Mouse (Mus musculus): ENCODE results near the gene Sh3gl1. TPM values are rescaled to one million over a fixed set of nuclear protein-coding genes. Genes with fewer than 3 reads are reported as not detected.
A peak's percentile ranks its signal among the peaks of the same experiment; 100 is the strongest.

The Sh3gl1 gene
- polyA plus RNA-seq, 1 experiment, result 78.2 TPM

DNA sequence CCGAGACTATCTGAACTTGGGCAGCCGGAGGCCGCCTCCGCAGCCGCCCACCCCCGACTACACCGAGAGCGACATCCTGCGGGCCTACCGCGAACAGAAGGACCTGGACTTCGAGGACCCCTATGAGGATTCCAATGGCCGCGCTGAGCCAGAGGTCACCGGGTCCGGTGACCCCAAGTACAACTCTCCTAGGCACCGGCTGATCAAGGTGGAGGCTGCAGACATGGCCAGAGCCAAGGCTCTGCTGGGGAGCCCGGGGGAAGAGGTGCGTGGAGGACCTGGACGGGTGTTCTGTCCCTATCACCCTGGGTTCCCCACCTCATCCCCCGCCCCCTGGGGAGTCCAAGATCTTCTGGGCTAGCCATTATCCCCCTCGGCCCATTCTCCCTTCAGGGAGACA lies 65.0 kb downstream of the Sh3gl1 start:
- H3K27ac ChIP-seq (ENCODE audit: insufficient read depth, low read depth, low read length), result no peak overlapping the region
- TF ChIP-seq CTCF (IDR thresholded peaks at IDR 0.05; ENCODE audit: extremely low read depth, insufficient read length, insufficient replicate concordance, low read depth, low read length) (no peak), POLR2A (IDR thresholded peaks at IDR 0.05; ENCODE audit: low read depth, low read length) (no peak)
- peaks cover 13% of the 10 kb centered on the region; the same call in 1 of the 2 replicates for H3K36me3 ChIP-seq (ENCODE audit: control insufficient read depth, insufficient read depth, low read length)
- H3K27me3 ChIP-seq (ENCODE audit: control insufficient read depth, insufficient read depth, low read length), result peaks cover 21% of the 10 kb centered on the region
- H3K4me3 ChIP-seq (ENCODE audit: low read depth, low read length), result no peak overlapping the region
- 61% methylated on average over 22 of the region's 22 CpGs for WGBS
- H3K4me1 ChIP-seq (ENCODE audit: control insufficient read depth, insufficient read depth, insufficient read length, low read length), result peaks cover 9% of the 10 kb centered on the region

DNA sequence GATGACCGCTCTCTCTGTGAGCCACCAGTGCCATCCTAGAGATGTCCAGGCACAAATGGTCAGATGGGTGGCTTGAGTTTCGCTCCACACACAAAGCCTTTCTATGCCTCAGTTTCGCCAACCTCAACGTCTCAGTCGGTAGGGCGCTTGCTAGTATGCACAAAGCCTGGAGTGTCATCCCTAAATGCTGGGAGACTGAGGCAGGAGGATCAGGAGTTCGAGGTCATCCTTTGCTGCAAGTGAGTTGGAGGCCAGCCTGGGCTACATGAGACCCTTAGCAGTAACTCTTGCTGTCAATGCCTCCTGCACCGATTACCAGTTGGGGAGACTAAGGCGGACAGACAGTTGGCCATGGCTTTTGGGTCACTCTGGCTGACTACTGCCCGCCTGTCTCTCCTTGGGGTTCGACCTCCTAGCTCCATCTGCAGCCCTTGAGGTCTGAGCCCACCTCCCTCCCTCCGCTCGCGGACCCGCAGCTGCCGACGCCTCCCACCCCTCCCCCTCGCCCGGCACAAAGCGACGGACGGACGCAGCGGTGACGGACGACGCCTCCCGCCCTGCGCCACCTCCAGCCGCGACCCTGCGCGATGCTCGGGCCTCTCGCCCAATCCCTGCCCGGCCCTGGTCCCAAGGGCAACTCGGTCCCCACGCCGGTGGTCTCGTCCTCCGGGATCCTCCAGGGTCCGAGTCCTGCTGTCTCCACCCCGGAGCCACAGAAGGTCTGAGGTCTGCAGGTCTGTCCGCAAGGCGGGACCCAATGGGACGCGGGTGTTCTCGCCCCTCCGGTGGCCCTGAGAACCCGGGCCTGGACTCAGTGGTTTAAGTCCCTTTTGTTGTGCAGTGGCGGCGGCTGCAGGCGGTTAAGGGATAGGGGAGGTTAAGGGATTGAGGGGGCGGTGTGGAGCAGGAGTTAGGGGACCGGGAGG lies 66.2 kb downstream of the Sh3gl1 start, which contains the start of gene Shd:
TSS of gene Shd (plus strand) at position 502 of the 926 bp plus-strand sequence.
- 10% methylated on average over 55 of the region's 55 CpGs for WGBS
- H3K27ac ChIP-seq (ENCODE audit: insufficient read depth, low read depth, low read length), result no peak within 1 kb of the TSS
- no peak for TF ChIP-seq CTCF (IDR thresholded peaks at IDR 0.05; ENCODE audit: extremely low read depth, insufficient read length, insufficient replicate concordance, low read depth, low read length)
- TF ChIP-seq POLR2A (IDR thresholded peaks at IDR 0.05; ENCODE audit: low read depth, low read length), result no peak

DNA sequence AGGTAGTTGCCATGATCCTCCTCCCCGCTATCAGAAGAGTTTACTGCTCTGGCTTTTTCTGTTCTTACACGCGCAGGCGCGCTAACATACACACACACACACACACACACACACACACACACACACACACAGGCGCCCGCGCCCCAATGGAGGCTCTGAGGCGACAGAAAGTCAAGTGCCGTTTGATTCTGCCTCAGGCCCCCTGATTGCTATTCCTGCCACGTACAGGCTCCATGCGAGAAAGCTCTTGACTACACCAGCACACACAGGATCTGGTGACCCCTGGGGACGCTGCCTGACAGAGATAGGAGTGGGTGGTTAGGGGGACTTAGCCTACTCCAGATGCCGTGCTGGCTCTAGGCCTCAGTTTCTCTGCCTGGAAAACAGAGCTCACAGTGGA lies 66.9 kb downstream of the Sh3gl1 start:
- H3K36me3 ChIP-seq (ENCODE audit: control insufficient read depth, insufficient read depth, low read length), result peaks cover 28% of the 10 kb centered on the region
- 34% methylated on average over 14 of the region's 14 CpGs for WGBS
- TF ChIP-seq POLR2A (IDR thresholded peaks at IDR 0.05; ENCODE audit: low read depth, low read length) (no peak), CTCF (IDR thresholded peaks at IDR 0.05; ENCODE audit: extremely low read depth, insufficient read length, insufficient replicate concordance, low read depth, low read length) (no peak)
- peaks cover 4% of the 10 kb centered on the region; the same call in 1 of the 2 replicates for H3K4me1 ChIP-seq (ENCODE audit: control insufficient read depth, insufficient read depth, insufficient read length, low read length)
- H3K27me3 ChIP-seq (ENCODE audit: control insufficient read depth, insufficient read depth, low read length), result peaks cover 21% of the 10 kb centered on the region
- no peak overlapping the region for H3K4me3 ChIP-seq (ENCODE audit: low read depth, low read length)
- no peak overlapping the region for H3K27ac ChIP-seq (ENCODE audit: insufficient read depth, low read depth, low read length)

More for the DNA sequence above, 66.2 kb downstream of the Sh3gl1 start, which contains the start of gene Shd:
- Histone ChIP-seq H3K4me1 (ENCODE audit: control insufficient read depth, insufficient read depth, insufficient read length, low read length) (peaks cover 4% of the 10 kb centered on the region; the same call in 1 of the 2 replicates), H3K27me3 (ENCODE audit: control insufficient read depth, insufficient read depth, low read length) (peaks cover 21% of the 10 kb centered on the region), H3K4me3 (ENCODE audit: low read depth, low read length) (peak within 1 kb of the TSS; percentile 56), H3K36me3 (ENCODE audit: control insufficient read depth, insufficient read depth, low read length) (peaks cover 22% of the 10 kb centered on the region)

DNA sequence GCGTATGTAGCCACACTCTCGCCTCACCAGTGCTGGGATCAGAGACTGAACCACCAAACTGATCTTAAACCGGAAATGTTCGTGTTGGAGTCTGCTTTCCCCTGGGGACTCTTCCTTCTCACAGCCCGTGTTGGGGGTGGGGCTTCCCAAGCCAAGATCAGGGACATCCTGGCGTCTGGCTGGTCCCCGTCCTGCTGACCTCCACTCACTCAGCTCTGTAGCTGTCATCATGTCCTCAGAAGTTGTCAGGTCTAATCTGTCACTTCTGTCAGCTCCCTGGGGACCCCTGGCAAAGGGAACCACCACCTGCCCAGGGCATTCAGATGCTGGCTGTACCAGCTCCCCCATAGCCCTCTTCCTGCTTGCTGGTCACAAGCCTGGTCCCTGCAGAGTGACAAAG lies 68.2 kb downstream of the Sh3gl1 start:
- Histone ChIP-seq H3K4me3 (ENCODE audit: low read depth, low read length) (no peak overlapping the region), H3K4me1 (ENCODE audit: control insufficient read depth, insufficient read depth, insufficient read length, low read length) (peaks cover 4% of the 10 kb centered on the region; the same call in 1 of the 2 replicates), H3K27me3 (ENCODE audit: control insufficient read depth, insufficient read depth, low read length) (peaks cover 21% of the 10 kb centered on the region), H3K27ac (ENCODE audit: insufficient read depth, low read depth, low read length) (no peak overlapping the region), H3K36me3 (ENCODE audit: control insufficient read depth, insufficient read depth, low read length) (peaks cover 37% of the 10 kb centered on the region)
- 72% methylated on average over 7 of the region's 7 CpGs for WGBS
- no peak for TF ChIP-seq POLR2A (IDR thresholded peaks at IDR 0.05; ENCODE audit: low read depth, low read length)
- TF ChIP-seq CTCF (IDR thresholded peaks at IDR 0.05; ENCODE audit: extremely low read depth, insufficient read length, insufficient replicate concordance, low read depth, low read length), result no peak

DNA sequence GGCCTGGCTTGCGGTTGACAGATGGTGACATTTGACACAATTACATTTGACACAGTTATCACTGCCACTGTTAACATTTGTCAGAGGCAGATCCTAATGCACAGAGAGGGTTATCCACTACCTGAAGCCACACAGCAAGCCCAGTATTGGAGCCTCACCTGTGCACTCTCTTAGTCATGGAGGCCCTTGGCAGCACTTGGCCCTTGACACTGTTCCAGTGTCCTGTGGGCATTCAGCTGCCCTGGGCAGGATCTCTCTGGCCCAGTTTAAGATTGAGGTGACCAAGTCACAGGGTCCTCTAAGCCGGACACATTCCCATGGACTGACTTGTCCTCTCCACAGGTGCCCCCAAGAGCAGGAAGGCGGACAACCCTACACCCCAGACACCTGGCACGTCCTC lies 69.2 kb downstream of the Sh3gl1 start:
- no peak for TF ChIP-seq POLR2A (IDR thresholded peaks at IDR 0.05; ENCODE audit: low read depth, low read length)
- peaks cover 39% of the 10 kb centered on the region for H3K36me3 ChIP-seq (ENCODE audit: control insufficient read depth, insufficient read depth, low read length)

More for the DNA sequence above, 69.2 kb downstream of the Sh3gl1 start:
- 95% methylated on average over 4 of the region's 4 CpGs for WGBS
- Histone ChIP-seq H3K4me3 (ENCODE audit: low read depth, low read length) (no peak overlapping the region), H3K27ac (ENCODE audit: insufficient read depth, low read depth, low read length) (no peak overlapping the region), H3K27me3 (ENCODE audit: control insufficient read depth, insufficient read depth, low read length) (peaks cover 21% of the 10 kb centered on the region), H3K4me1 (ENCODE audit: control insufficient read depth, insufficient read depth, insufficient read length, low read length) (peaks cover 4% of the 10 kb centered on the region; the same call in 1 of the 2 replicates)

Other genes with a start within 250 kb of the Sh3gl1 start
- gene Zfp119a, start 157.7 kb downstream of the Sh3gl1 start, polyA plus RNA-seq (2012; rRNA removed), result not detected in 2 replicates
- gene Zfp959, start 144.5 kb downstream of the Sh3gl1 start, polyA plus RNA-seq (2012; rRNA removed), result 0.27 TPM in 1 of 2 replicates, not detected in the other
- gene Zfp119b, start 87.1 kb downstream of the Sh3gl1 start, polyA plus RNA-seq (2012; rRNA removed), result 0.09 TPM in 1 of 2 replicates, not detected in the other
- gene Ebi3, start 84.0 kb downstream of the Sh3gl1 start, polyA plus RNA-seq (2012; rRNA removed), result 4.9 and 7.5 TPM in 2 replicates
- gene Yju2, start 77.5 kb downstream of the Sh3gl1 start, polyA plus RNA-seq (2012; rRNA removed), result 3.4 and 7.9 TPM in 2 replicates
- gene Shd, start 66.2 kb downstream of the Sh3gl1 start, polyA plus RNA-seq (2012; rRNA removed), result 1.1 and 3.4 TPM in 2 replicates
- gene Fsd1, start 50.1 kb downstream of the Sh3gl1 start, polyA plus RNA-seq (2012; rRNA removed), result 0.83 and 3.2 TPM in 2 replicates
- 87.8 and 224 TPM in 2 replicates for gene Stap2, start 31.1 kb downstream of the Sh3gl1 start, polyA plus RNA-seq (2012; rRNA removed)
- gene Mpnd, start 30.9 kb downstream of the Sh3gl1 start, polyA plus RNA-seq (2012; rRNA removed), result 129 and 424 TPM in 2 replicates
- 1.9 and 4.1 TPM in 2 replicates for gene Chaf1a, start 3.8 kb upstream of the Sh3gl1 start, polyA plus RNA-seq (2012; rRNA removed)
- 27.4 and 57.1 TPM in 2 replicates for gene Ubxn6, start 38.4 kb upstream of the Sh3gl1 start, polyA plus RNA-seq (2012; rRNA removed)
- 23.1 and 24.2 TPM in 2 replicates for gene Hdgfl2, start 43.0 kb upstream of the Sh3gl1 start, polyA plus RNA-seq (2012; rRNA removed)
- gene Plin4, start 73.2 kb upstream of the Sh3gl1 start, polyA plus RNA-seq (2012; rRNA removed), result 6.2 and 8.9 TPM in 2 replicates
- 0.04 and 0.05 TPM in 2 replicates for gene Plin5, start 81.0 kb upstream of the Sh3gl1 start, polyA plus RNA-seq (2012; rRNA removed)
- 10.6 and 28.7 TPM in 2 replicates for gene Lrg1, start 85.4 kb upstream of the Sh3gl1 start, polyA plus RNA-seq (2012; rRNA removed)
- gene Sema6b, start 103.7 kb upstream of the Sh3gl1 start, polyA plus RNA-seq (2012; rRNA removed), result 6.4 and 12.2 TPM in 2 replicates
- 4.2 and 10.3 TPM in 2 replicates for gene Tnfaip8l1, start 125.8 kb upstream of the Sh3gl1 start, polyA plus RNA-seq (2012; rRNA removed)
- gene Mydgf, start 147.3 kb upstream of the Sh3gl1 start, polyA plus RNA-seq (2012; rRNA removed), result 82.7 and 86.4 TPM in 2 replicates
- 27.4 and 39.4 TPM in 2 replicates for gene Dpp9, start 182.3 kb upstream of the Sh3gl1 start, polyA plus RNA-seq (2012; rRNA removed)
- 21.3 and 22.9 TPM in 2 replicates for gene Fem1a, start 220.2 kb upstream of the Sh3gl1 start, polyA plus RNA-seq (2012; rRNA removed)
- gene Ticam1, start 240.2 kb upstream of the Sh3gl1 start, polyA plus RNA-seq (2012; rRNA removed), result 39.7 and 96.6 TPM in 2 replicates

All from small intestine, adult 2 months (tissue).